Mouse (Mus musculus): ENCODE data around the gene Nkx2-2.

DNA sequence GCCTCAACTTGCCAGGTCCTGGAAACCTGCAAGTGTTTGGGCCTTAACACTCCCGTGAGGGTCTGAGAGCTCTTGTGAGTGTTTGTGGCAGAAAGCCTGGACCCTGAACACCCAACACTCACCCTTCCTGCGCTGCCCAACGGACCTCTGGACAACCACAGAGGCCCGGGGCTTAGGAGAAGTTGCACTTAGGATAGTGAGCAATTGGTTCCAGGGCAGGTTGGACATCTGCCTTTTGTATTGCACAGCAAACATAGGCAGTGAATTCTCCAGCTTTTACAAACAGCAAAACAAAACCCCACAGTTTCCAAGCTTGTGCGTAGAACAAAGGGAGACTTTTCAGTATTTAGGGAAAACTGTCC lies 12.8 kb downstream of the Nkx2-2 start:
- no peak for TF ChIP-seq CTCF (conservative IDR thresholded peaks at IDR 0.05; ENCODE audit: low read length)
- TF ChIP-seq NANOG (IDR thresholded peaks at IDR 0.05; ENCODE audit: borderline replicate concordance, low read length), result no peak
